Mouse (Mus musculus): ENCODE measurements around the gene Olfr351. TPM values are rescaled to one million over a fixed set of nuclear protein-coding genes. Genes with fewer than 3 reads are reported as not detected.

Gene Olfr351
- polyA plus RNA-seq (2012; ENCODE audit: insufficient read depth, insufficient read length, missing spikeins), result not detected in 2 replicates

GRCm38 (mm10) chr2:36862560-36862959 is at the start of gene Olfr351:
Olfr351 (minus strand) TSS chr2:36862660.
- Histone ChIP-seq H3K27ac (replicated peaks; ENCODE audit: low read depth, low read length) (no peak within 1 kb of the TSS), H3K4me1 (ENCODE audit: control insufficient read depth, insufficient read depth, insufficient read length, low read length) (no peaks in the 10 kb centered on the region), H3K4me3 (ENCODE audit: insufficient read depth, low read depth, low read length) (no peak within 1 kb of the TSS)

- H3K4me3 ChIP-seq (ENCODE audit: insufficient read depth, low read depth, low read length), result no peak within 1 kb of the TSS
- no peak within 1 kb of the TSS for H3K27ac ChIP-seq (replicated peaks; ENCODE audit: low read depth, low read length)
- no peaks in the 10 kb centered on the region for H3K4me1 ChIP-seq (ENCODE audit: control insufficient read depth, insufficient read depth, insufficient read length, low read length)
Observed at GRCm38 (mm10) chr2:36905380-36905779, 42.9 kb upstream of the Olfr351 start, which contains the start of gene Olfr354. Olfr354 (plus strand) TSS chr2:36905680.

DNA sequence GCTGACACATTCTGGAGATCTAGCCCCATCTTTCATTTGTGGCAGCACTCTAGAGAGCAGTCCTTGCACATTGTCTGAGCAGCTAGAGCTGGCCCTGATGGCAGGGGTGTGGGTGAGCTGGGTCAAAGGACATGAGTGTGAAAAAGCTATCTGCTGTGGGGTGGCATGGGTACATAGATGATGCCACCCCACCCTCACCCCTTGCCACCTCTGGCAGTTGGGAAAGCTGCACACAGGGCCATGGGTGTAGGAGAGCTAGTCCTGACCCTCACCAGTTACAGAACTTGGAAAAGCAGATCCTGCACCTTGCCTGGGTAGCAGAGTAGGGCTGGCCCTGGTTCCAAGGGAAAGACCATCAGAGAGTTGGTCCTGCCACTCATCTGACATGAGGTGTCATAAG is 34.7 kb upstream of the Olfr351 start:
- no peaks in the 10 kb centered on the region for H3K4me1 ChIP-seq (ENCODE audit: control insufficient read depth, insufficient read depth, insufficient read length, low read length)
- no peak overlapping the region for H3K4me3 ChIP-seq (ENCODE audit: insufficient read depth, low read depth, low read length)

GRCm38 (mm10) chr2:36892836-36893235 is 30.4 kb upstream of the Olfr351 start, which contains the start of gene Olfr353:
Olfr353 (minus strand) TSS chr2:36892936.
- Histone ChIP-seq H3K4me1 (ENCODE audit: control insufficient read depth, insufficient read depth, insufficient read length, low read length) (no peaks in the 10 kb centered on the region), H3K27ac (replicated peaks; ENCODE audit: low read depth, low read length) (no peak within 1 kb of the TSS), H3K4me3 (ENCODE audit: insufficient read depth, low read depth, low read length) (no peak within 1 kb of the TSS)

More for the DNA sequence above, 34.7 kb upstream of the Olfr351 start:
- H3K27ac ChIP-seq (replicated peaks; ENCODE audit: low read depth, low read length), result no peak overlapping the region

DNA sequence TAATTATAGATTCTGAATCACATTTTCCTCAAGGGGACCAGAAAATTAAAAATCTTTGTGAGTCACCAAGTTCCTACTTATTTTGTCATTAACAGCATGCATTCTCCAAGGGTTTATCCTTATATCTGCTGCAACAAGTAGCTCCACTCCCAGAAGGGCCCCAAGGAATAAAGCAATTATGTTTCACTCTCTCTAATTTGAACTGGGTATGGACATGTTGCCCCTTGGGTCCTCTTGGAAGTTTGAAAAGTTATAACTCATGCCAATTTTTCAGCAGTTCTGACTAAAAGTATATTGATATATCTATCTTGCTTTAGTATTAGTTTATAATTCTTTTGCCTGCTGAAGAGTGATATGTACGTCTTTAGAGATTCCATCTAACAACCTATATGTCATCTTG is 5.7 kb upstream of the Olfr351 start, which contains the start of gene Olfr352:
Olfr352 (plus strand) TSS at position 301 of the 400 bp plus-strand sequence.
- H3K4me3 ChIP-seq (ENCODE audit: insufficient read depth, low read depth, low read length), result no peak within 1 kb of the TSS
- no peaks in the 10 kb centered on the region for H3K4me1 ChIP-seq (ENCODE audit: control insufficient read depth, insufficient read depth, insufficient read length, low read length)
- H3K27ac ChIP-seq (replicated peaks; ENCODE audit: low read depth, low read length), result no peak within 1 kb of the TSS

DNA sequence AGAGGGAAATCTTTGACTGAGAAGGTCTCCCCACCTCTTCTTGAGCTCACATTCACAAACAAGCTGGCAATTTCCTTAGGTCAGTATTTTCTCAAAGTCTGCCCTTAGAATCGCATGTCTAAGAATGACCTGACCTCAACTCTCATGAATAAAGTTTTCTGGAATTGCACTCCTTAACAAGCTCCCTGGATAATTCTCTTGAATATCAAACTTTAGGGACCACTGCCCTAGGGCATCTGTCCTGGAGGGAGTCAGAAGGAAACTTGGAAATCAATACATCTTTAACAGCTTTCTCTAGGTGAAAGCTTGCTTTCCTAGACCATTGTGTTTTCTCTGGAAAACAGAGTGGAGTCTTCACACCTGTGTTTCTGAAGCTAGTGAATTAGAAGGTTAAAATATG is 16.4 kb downstream of the Olfr351 start, which contains the start of gene Olfr350:
Olfr350 (plus strand) TSS at position 301 of the 400 bp plus-strand sequence.
- no peaks in the 10 kb centered on the region for H3K4me1 ChIP-seq (ENCODE audit: control insufficient read depth, insufficient read depth, insufficient read length, low read length)
- H3K27ac ChIP-seq (replicated peaks; ENCODE audit: low read depth, low read length), result no peak within 1 kb of the TSS
- H3K4me3 ChIP-seq (ENCODE audit: insufficient read depth, low read depth, low read length), result no peak within 1 kb of the TSS

DNA sequence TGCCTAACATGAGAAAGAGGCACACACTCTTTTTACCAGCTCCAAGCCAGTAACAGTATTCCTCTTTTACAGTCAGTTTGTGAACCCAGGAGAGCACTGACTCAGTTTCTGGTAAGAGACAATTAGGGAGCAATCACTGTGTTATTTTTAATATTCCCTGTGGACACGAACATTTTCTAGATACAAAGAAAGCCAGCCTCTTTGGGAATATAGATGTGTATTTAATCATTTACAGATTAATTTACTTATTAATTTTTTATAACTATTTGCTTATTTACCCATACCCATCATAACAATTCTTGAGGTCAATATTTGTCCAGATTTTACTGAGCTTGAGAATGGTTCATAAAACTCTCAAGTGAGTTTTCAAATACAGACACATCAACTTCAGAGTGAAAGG is 45.5 kb downstream of the Olfr351 start, which contains the start of gene Olfr3:
Olfr3 (minus strand) TSS at position 101 of the 400 bp plus-strand sequence.
- Histone ChIP-seq H3K4me1 (ENCODE audit: control insufficient read depth, insufficient read depth, insufficient read length, low read length) (no peaks in the 10 kb centered on the region), H3K27ac (replicated peaks; ENCODE audit: low read depth, low read length) (no peak within 1 kb of the TSS), H3K4me3 (ENCODE audit: insufficient read depth, low read depth, low read length) (no peak within 1 kb of the TSS)

Other genes starting within 250 kb of the Olfr351 start
- not detected in 2 replicates for gene Olfr345, start 222.6 kb downstream of the Olfr351 start, polyA plus RNA-seq (2012; ENCODE audit: insufficient read depth, insufficient read length, missing spikeins)
- not detected in 2 replicates for gene Olfr346, start 176.9 kb downstream of the Olfr351 start, polyA plus RNA-seq (2012; ENCODE audit: insufficient read depth, insufficient read length, missing spikeins)
- not detected in 2 replicates for gene Olfr347, start 130.8 kb downstream of the Olfr351 start, polyA plus RNA-seq (2012; ENCODE audit: insufficient read depth, insufficient read length, missing spikeins)
- gene Olfr348, start 78.4 kb downstream of the Olfr351 start, polyA plus RNA-seq (2012; ENCODE audit: insufficient read depth, insufficient read length, missing spikeins), result not detected in 2 replicates
- gene Olfr50, start 72.1 kb downstream of the Olfr351 start, polyA plus RNA-seq (2012; ENCODE audit: insufficient read depth, insufficient read length, missing spikeins), result not detected in 2 replicates
- gene Olfr3, start 45.6 kb downstream of the Olfr351 start, polyA plus RNA-seq (2012; ENCODE audit: insufficient read depth, insufficient read length, missing spikeins), result not detected in 2 replicates
- not detected in 2 replicates for gene Olfr350, start 16.4 kb downstream of the Olfr351 start, polyA plus RNA-seq (2012; ENCODE audit: insufficient read depth, insufficient read length, missing spikeins)
- gene Olfr352, start 5.8 kb upstream of the Olfr351 start, polyA plus RNA-seq (2012; ENCODE audit: insufficient read depth, insufficient read length, missing spikeins), result not detected in 2 replicates
- gene Olfr353, start 30.3 kb upstream of the Olfr351 start, polyA plus RNA-seq (2012; ENCODE audit: insufficient read depth, insufficient read length, missing spikeins), result not detected in 2 replicates
- not detected in 2 replicates for gene Olfr354, start 43.0 kb upstream of the Olfr351 start, polyA plus RNA-seq (2012; ENCODE audit: insufficient read depth, insufficient read length, missing spikeins)
- gene Olfr355, start 66.2 kb upstream of the Olfr351 start, polyA plus RNA-seq (2012; ENCODE audit: insufficient read depth, insufficient read length, missing spikeins), result not detected in 2 replicates
- gene Olfr356, start 74.5 kb upstream of the Olfr351 start, polyA plus RNA-seq (2012; ENCODE audit: insufficient read depth, insufficient read length, missing spikeins), result not detected in 2 replicates
- gene Olfr357, start 131.2 kb upstream of the Olfr351 start, polyA plus RNA-seq (2012; ENCODE audit: insufficient read depth, insufficient read length, missing spikeins), result not detected in 2 replicates
- gene Olfr358, start 146.7 kb upstream of the Olfr351 start, polyA plus RNA-seq (2012; ENCODE audit: insufficient read depth, insufficient read length, missing spikeins), result not detected in 2 replicates
- gene Olfr360, start 203.1 kb upstream of the Olfr351 start, polyA plus RNA-seq (2012; ENCODE audit: insufficient read depth, insufficient read length, missing spikeins), result not detected in 2 replicates
- gene Olfr361, start 226.6 kb upstream of the Olfr351 start, polyA plus RNA-seq (2012; ENCODE audit: insufficient read depth, insufficient read length, missing spikeins), result not detected in 2 replicates